Mouse (Mus musculus): ENCODE data around the gene Ryr2. TPM values are rescaled to one million over a fixed set of nuclear protein-coding genes. Genes with fewer than 3 reads are reported as not detected.

Gene Ryr2
- polyA plus RNA-seq, 1 experiment from 2014 or later, result 0.78 TPM

DNA sequence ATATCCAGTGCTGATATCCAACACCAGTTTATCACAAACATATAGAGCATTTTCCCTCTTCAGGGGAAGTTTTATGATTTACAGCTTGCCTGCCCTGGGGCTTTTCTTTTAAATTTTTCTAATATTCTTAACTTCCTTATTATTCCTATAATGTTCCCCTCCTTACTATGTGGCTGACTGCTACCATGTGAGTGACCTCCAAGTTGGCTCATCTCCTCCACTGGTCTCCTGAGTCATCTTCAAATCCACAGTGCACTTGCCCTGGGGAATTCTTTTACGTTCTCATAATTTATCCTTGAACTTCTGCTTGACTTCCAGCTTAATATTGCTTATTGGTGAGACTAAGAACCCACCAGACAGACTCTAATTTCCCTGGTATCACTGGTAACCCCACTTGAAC is 211.1 kb downstream of the Ryr2 start:
- WGBS, result 83% methylated on average over 1 of the region's 1 CpGs
- H3K4me1 ChIP-seq (ENCODE audit: insufficient read depth, low read depth, low read length), result no peaks in the 10 kb centered on the region
- H3K27me3 ChIP-seq (replicated peaks; ENCODE audit: insufficient read depth, low read length), result no peaks in the 10 kb centered on the region
- H3K36me3 ChIP-seq (ENCODE audit: insufficient read depth, low read length), result no peaks in the 10 kb centered on the region
- no peak overlapping the region for H3K4me3 ChIP-seq (ENCODE audit: low read depth, low read length)
- H3K27ac ChIP-seq (ENCODE audit: low read length), result no peak overlapping the region
- no peak overlapping the region for H3K9ac ChIP-seq (replicated peaks; ENCODE audit: low read depth)
- ATAC-seq (no peak), DNase-seq (ENCODE audit: low spot score) (no peak)
- H3K4me2 ChIP-seq (replicated peaks; ENCODE audit: low read depth, low read length), result no peak overlapping the region
- H3K9me3 ChIP-seq (ENCODE audit: low read length), result no peaks in the 10 kb centered on the region
- TF ChIP-seq EP300 (IDR thresholded peaks at IDR 0.05), result no peak
- TF ChIP-seq CTCF (IDR thresholded peaks at IDR 0.05), result no peak

DNA sequence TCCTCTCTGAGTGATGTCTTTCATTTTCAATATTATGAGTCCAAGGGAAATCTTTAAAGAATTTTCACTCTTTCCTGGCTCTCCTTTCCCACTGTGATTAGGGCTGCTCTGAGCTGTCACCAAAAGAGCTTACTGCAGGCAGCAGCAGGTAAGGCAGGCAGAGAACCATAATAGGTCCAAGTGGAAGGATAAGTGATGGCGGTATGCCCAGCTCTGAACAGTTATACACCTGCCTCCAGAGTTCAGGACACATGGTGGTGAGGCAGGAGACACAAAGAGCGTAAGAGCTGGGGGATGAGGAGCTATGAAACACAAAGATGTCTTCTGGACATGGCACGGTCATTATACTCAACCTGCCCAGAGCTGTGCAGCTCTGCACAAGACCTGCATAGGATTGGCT is 215.0 kb downstream of the Ryr2 start:
- H3K27ac ChIP-seq (ENCODE audit: low read length), result no peak overlapping the region
- no peaks in the 10 kb centered on the region for H3K4me1 ChIP-seq (ENCODE audit: insufficient read depth, low read depth, low read length)
- no peak for DNase-seq (ENCODE audit: low spot score)
- H3K4me2 ChIP-seq (replicated peaks; ENCODE audit: low read depth, low read length), result no peak overlapping the region
- H3K27me3 ChIP-seq (replicated peaks; ENCODE audit: insufficient read depth, low read length), result no peaks in the 10 kb centered on the region
- H3K9ac ChIP-seq (replicated peaks; ENCODE audit: low read depth), result no peak overlapping the region
- TF ChIP-seq CTCF (IDR thresholded peaks at IDR 0.05) (no peak), EP300 (IDR thresholded peaks at IDR 0.05) (no peak)
- H3K9me3 ChIP-seq (ENCODE audit: low read length), result no peaks in the 10 kb centered on the region
- H3K36me3 ChIP-seq (ENCODE audit: insufficient read depth, low read length), result no peaks in the 10 kb centered on the region
- H3K4me3 ChIP-seq (ENCODE audit: low read depth, low read length), result no peak overlapping the region
- ATAC-seq, result no peak
- 88% methylated on average over 3 of the region's 3 CpGs for WGBS

DNA sequence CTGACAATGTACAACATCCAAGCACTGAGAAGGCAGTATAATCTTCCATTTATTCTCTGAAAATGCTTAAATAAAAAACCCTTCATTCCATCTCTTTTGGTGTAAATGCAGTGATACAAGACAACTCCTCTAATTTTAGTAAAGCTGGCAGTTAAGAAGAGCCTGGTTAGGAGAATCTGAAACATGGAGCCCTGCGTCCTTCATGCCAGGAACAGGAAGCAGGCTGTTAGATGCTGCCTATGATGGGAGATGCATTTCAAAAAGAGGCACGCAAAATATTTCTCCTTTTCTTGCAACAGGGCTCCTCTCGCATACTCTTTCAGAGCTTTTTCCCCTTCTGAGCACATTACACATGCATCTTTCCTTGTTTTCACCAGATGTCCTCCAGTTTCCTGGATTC is 215.6 kb downstream of the Ryr2 start:
- 59% methylated on average over 3 of the region's 3 CpGs for WGBS

DNA sequence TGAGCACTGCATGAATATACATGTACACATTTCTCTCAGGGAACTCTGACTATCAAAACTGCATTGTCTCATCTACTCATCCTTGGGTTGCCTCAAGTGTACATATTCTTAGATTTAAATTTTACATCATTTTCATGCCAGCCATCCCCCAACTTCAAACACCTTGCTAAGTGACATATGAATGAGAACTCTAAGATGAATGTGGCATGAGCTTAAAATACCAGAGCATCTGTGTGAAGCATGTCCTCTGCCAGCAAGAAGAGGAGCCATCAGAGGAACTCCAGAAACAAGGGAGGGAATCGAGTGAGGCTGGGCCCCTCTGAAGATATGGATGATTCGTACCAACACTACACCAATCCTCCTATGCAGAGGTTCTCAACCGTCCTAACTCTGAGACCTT is 222.6 kb downstream of the Ryr2 start:
- ATAC-seq, result no peak
- no peak overlapping the region for H3K4me2 ChIP-seq (replicated peaks; ENCODE audit: low read depth, low read length)
- no peaks in the 10 kb centered on the region for H3K4me1 ChIP-seq (ENCODE audit: insufficient read depth, low read depth, low read length)
- no peak overlapping the region for H3K9ac ChIP-seq (replicated peaks; ENCODE audit: low read depth)
- no peaks in the 10 kb centered on the region for H3K27me3 ChIP-seq (replicated peaks; ENCODE audit: insufficient read depth, low read length)
- H3K36me3 ChIP-seq (ENCODE audit: insufficient read depth, low read length), result no peaks in the 10 kb centered on the region
- H3K9me3 ChIP-seq (ENCODE audit: low read length), result no peaks in the 10 kb centered on the region
- no peak overlapping the region for H3K27ac ChIP-seq (ENCODE audit: low read length)
- TF ChIP-seq EP300 (IDR thresholded peaks at IDR 0.05) (no peak), CTCF (IDR thresholded peaks at IDR 0.05) (no peak)
- no peak for DNase-seq (ENCODE audit: low spot score)
- no peak overlapping the region for H3K4me3 ChIP-seq (ENCODE audit: low read depth, low read length)
- 83% methylated on average over 3 of the region's 3 CpGs for WGBS

More for the DNA sequence above, 215.6 kb downstream of the Ryr2 start:
- ATAC-seq (no peak), DNase-seq (ENCODE audit: low spot score) (no peak)
- Histone ChIP-seq H3K27me3 (replicated peaks; ENCODE audit: insufficient read depth, low read length) (no peaks in the 10 kb centered on the region), H3K9me3 (ENCODE audit: low read length) (no peaks in the 10 kb centered on the region), H3K4me3 (ENCODE audit: low read depth, low read length) (no peak overlapping the region), H3K27ac (ENCODE audit: low read length) (no peak overlapping the region), H3K4me2 (replicated peaks; ENCODE audit: low read depth, low read length) (no peak overlapping the region), H3K9ac (replicated peaks; ENCODE audit: low read depth) (no peak overlapping the region), H3K36me3 (ENCODE audit: insufficient read depth, low read length) (no peaks in the 10 kb centered on the region), H3K4me1 (ENCODE audit: insufficient read depth, low read depth, low read length) (no peaks in the 10 kb centered on the region)
- TF ChIP-seq EP300 (IDR thresholded peaks at IDR 0.05) (no peak), CTCF (IDR thresholded peaks at IDR 0.05) (no peak)

DNA sequence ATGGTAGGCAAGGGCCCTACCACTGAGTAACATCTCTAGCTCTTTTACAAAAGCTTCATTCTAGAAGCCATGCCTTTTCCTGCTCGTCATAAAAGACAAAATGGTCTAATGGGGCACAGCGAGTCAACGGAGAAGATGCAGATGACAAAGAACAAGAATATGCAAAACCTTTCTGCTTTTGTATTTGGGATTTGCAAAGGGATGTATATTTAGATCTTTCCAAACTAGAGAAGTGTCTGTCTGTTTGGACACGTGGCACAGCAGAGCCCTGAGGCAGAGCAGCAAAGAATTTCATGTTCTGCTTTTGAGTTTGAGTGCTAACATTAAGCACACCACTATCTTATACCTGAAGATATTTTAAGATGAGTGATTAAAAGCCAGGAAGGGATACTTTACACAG is 224.4 kb downstream of the Ryr2 start:
- DNase-seq (ENCODE audit: low spot score), result no peak
- TF ChIP-seq CTCF (IDR thresholded peaks at IDR 0.05) (no peak), EP300 (IDR thresholded peaks at IDR 0.05) (no peak)
- H3K9ac ChIP-seq (replicated peaks; ENCODE audit: low read depth), result no peak overlapping the region
- no peak overlapping the region for H3K4me3 ChIP-seq (ENCODE audit: low read depth, low read length)
- no peak for ATAC-seq
- H3K4me2 ChIP-seq (replicated peaks; ENCODE audit: low read depth, low read length), result no peak overlapping the region
- WGBS, result 90% methylated on average over 4 of the region's 4 CpGs
- H3K9me3 ChIP-seq (ENCODE audit: low read length), result no peaks in the 10 kb centered on the region
- H3K27me3 ChIP-seq (replicated peaks; ENCODE audit: insufficient read depth, low read length), result no peaks in the 10 kb centered on the region
- H3K27ac ChIP-seq (ENCODE audit: low read length), result no peak overlapping the region
- no peaks in the 10 kb centered on the region for H3K4me1 ChIP-seq (ENCODE audit: insufficient read depth, low read depth, low read length)
- H3K36me3 ChIP-seq (ENCODE audit: insufficient read depth, low read length), result no peaks in the 10 kb centered on the region

DNA sequence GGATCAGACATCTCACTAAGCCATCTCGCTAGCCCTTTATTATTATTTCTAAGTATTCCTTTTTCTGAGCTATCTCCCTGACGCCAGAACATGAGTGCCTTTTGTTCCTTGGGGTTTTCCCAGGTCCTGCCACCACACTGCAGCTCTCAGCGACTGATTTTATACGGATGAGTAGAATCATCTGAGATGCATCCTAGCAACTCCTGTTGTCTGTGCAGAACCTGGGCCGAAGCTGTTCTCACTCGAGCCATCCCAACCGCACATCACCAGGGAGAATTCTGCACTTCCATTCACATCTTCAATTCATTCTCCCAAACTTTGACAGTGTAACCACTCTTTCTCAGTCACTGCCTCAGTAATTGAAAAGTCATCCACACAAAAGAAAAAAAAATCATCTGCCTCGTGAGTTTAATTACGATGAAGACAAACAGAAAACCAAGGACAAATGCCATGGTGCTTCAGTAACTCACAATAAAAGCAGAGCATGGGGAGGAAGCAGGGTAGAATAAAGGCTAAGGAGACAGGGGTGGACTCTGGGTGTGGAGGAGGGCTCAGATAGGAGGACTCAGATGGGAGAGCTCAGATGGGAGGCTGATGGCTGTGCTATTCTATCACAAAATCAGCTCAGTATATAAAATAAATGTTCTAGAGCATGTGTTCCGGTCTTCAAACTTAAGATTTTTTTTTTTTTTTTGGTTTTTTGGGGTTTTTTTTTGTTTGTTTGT is 226.1 kb downstream of the Ryr2 start:
- Histone ChIP-seq H3K27me3 (replicated peaks; ENCODE audit: insufficient read depth, low read length) (no peaks in the 10 kb centered on the region), H3K9ac (replicated peaks; ENCODE audit: low read depth) (no peak overlapping the region), H3K36me3 (ENCODE audit: insufficient read depth, low read length) (no peaks in the 10 kb centered on the region), H3K4me2 (replicated peaks; ENCODE audit: low read depth, low read length) (no peak overlapping the region), H3K4me3 (ENCODE audit: low read depth, low read length) (no peak overlapping the region), H3K9me3 (ENCODE audit: low read length) (no peaks in the 10 kb centered on the region), H3K4me1 (ENCODE audit: insufficient read depth, low read depth, low read length) (no peaks in the 10 kb centered on the region), H3K27ac (ENCODE audit: low read length) (no peak overlapping the region)
- no peak for ATAC-seq
- DNase-seq (ENCODE audit: low spot score), result no peak
- 88% methylated on average over 10 of the region's 10 CpGs for WGBS
- TF ChIP-seq CTCF (IDR thresholded peaks at IDR 0.05), result no peak
- TF ChIP-seq EP300 (IDR thresholded peaks at IDR 0.05), result no peak

DNA sequence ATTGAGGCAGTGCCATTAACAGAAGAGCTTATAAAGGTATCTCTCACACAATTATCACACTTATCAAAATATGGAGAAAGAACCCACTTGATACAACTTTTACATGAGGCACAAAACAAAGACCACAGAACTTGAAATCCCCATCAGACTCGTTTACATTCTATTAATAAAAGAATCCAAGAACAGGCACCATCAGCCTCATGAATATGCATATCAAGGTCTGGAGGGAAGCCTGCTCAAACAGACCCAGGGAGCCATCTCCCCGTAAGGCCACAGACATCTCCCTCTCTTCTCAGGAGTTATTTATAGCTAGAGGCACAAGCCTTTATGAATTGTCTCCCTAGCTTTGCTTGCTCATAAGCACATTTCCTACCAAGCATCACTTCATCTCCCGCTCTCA is 227.7 kb downstream of the Ryr2 start:
- Histone ChIP-seq H3K36me3 (ENCODE audit: insufficient read depth, low read length) (no peaks in the 10 kb centered on the region), H3K27ac (ENCODE audit: low read length) (no peak overlapping the region), H3K4me3 (ENCODE audit: low read depth, low read length) (no peak overlapping the region), H3K27me3 (replicated peaks; ENCODE audit: insufficient read depth, low read length) (no peaks in the 10 kb centered on the region), H3K9ac (replicated peaks; ENCODE audit: low read depth) (no peak overlapping the region), H3K4me2 (replicated peaks; ENCODE audit: low read depth, low read length) (no peak overlapping the region), H3K4me1 (ENCODE audit: insufficient read depth, low read depth, low read length) (no peaks in the 10 kb centered on the region), H3K9me3 (ENCODE audit: low read length) (no peaks in the 10 kb centered on the region)
- no peak for DNase-seq (ENCODE audit: low spot score)
- ATAC-seq, result no peak
- TF ChIP-seq EP300 (IDR thresholded peaks at IDR 0.05), result no peak
- no peak for TF ChIP-seq CTCF (IDR thresholded peaks at IDR 0.05)
- 85% methylated on average over 3 of the region's 3 CpGs for WGBS

All from lung, postnatal 0 days (tissue).